Mouse (Mus musculus): Measurements from ENCODE around the gene Pemt. TPM values are rescaled to one million over a fixed set of nuclear protein-coding genes. Genes with fewer than 3 reads are reported as not detected.

Gene Pemt
- total and polyA plus RNA-seq, 3 experiments: 6.9 to 10.5 (median 7.8) TPM

DNA sequence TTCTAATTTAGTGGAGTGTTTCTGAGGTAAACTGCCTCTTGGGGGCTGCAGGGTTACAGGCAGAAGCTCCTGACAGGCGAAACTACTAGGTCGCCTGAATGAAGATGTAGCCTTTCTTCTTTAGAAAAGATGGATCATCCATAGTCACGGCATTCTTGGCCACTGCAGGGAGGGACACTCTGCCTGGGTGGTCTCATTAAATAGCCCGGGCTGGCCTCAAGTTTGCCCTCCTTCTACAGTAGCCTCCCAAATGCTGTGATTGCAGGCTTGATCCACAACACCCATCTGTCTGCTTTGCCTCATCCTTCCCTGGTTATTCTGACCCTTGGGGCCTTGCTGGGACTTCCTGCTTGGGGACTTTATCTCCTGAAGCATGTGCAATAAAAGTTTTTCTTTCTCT, 116.3 kb downstream of the Pemt start:
- H3K9me3 ChIP-seq (replicated peaks; ENCODE audit: low read length): no peaks in the 10 kb centered on the region
- no peak for DNase-seq (ENCODE audit: extremely low read depth)
- TF ChIP-seq RAD21 (IDR thresholded peaks at IDR 0.05; ENCODE audit: low read depth, low read length): no peak
- no peak for TF ChIP-seq SIN3A (IDR thresholded peaks at IDR 0.05; ENCODE audit: low read length)
- no peak for TF ChIP-seq NRF1 (IDR thresholded peaks at IDR 0.05; ENCODE audit: low read depth, low read length)
- no peak for TF ChIP-seq MXI1 (IDR thresholded peaks at IDR 0.05; ENCODE audit: low read depth, low read length)
- no peak for TF ChIP-seq USF2 (conservative IDR thresholded peaks at IDR 0.05; ENCODE audit: low read depth, low read length)
- no peak for TF ChIP-seq CTCF (conservative IDR thresholded peaks at IDR 0.05 in 1 of 2, IDR thresholded peaks at IDR 0.05 in 1 of 2; ENCODE audit: low read depth in 2 of 2, low read length in 2 of 2)
- no peak for TF ChIP-seq GABPA (IDR thresholded peaks at IDR 0.05; ENCODE audit: insufficient replicate concordance, low read depth, low read length)
- TF ChIP-seq ZNF384 (IDR thresholded peaks at IDR 0.05; ENCODE audit: low read depth, low read length): no peak
- TF ChIP-seq TCF12 (IDR thresholded peaks at IDR 0.05; ENCODE audit: low read depth, low read length): no peak
- no peak for TF ChIP-seq SMC3 (IDR thresholded peaks at IDR 0.05; ENCODE audit: low read depth, low read length)
- TF ChIP-seq RCOR1 (conservative IDR thresholded peaks at IDR 0.05; ENCODE audit: low read depth, low read length): no peak
- TF ChIP-seq CHD1 (IDR thresholded peaks at IDR 0.05; ENCODE audit: low read depth, low read length): no peak
- no peak for TF ChIP-seq JUND (conservative IDR thresholded peaks at IDR 0.05; ENCODE audit: low read depth, low read length)
- TF ChIP-seq ZC3H11A (IDR thresholded peaks at IDR 0.05; ENCODE audit: low read depth, low read length): no peak
- no peak for TF ChIP-seq ZMIZ1 (IDR thresholded peaks at IDR 0.05; ENCODE audit: low read depth, low read length)
- H3K4me2 ChIP-seq (ENCODE audit: insufficient read depth, low read depth, poor library complexity, severe bottlenecking): no peak overlapping the region
- in situ Hi-C loops (cut with MboI; ENCODE audit: low pct_ligation_motif_present, low pct_unique_long_range_greater_than_20kb, low sequenced_read_pairs): no loop called here
- H3K4me3 ChIP-seq (replicated peaks in 1 of 3; ENCODE audit: low read depth in 2 of 3, low read length in 2 of 3, poor library complexity in 1 of 3): no peak overlapping the region
- peaks cover 44% of the 10 kb centered on the region for H3K27me3 ChIP-seq (replicated peaks)
- no peaks in the 10 kb centered on the region for H3K36me3 ChIP-seq (replicated peaks in 1 of 2; ENCODE audit: control insufficient read depth in 1 of 2, insufficient read depth in 1 of 2, low read length in 1 of 2)
- peaks cover 7 to 24% of the 10 kb centered on the region in 2 experiments for H3K4me1 ChIP-seq (ENCODE audit: control insufficient read depth in 1 of 2, insufficient read depth in 2 of 2)
- dilution Hi-C loops (cut with MboI; ENCODE audit: extremely low pct_ligation_motif_present, extremely low pct_unique_long_range_greater_than_20kb, low sequenced_read_pairs): no loop called here
- H3K79me2 ChIP-seq (replicated peaks; ENCODE audit: control insufficient read depth, extremely low read depth, insufficient read depth, poor library complexity, severe bottlenecking): no peaks in the 10 kb centered on the region
- no peak overlapping the region for H3K9ac ChIP-seq (ENCODE audit: insufficient read depth, low read depth)
- no peak overlapping the region for H3K27ac ChIP-seq (ENCODE audit: insufficient read depth, low read depth)

DNA sequence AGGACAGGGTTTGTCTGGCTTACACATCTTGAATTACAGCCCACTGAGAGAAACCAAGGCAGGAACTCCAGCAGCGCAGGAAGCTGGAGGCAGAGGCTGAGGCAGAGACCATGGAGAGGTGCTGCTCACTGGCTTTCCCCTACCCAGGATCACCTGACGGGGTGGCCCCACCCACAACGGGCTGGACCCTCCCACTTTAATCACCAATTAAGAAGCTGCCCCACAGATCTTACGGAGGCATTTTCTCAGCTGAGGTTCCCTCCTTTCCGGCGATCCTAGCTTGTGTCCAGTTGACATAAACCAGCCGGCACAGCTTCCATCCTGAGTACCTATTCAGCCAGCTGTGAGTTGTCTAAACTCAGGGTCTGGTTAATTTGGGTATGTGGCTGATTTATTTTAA, 125.0 kb downstream of the Pemt start:
- no peaks in the 10 kb centered on the region for H3K36me3 ChIP-seq (replicated peaks in 1 of 2; ENCODE audit: control insufficient read depth in 1 of 2, insufficient read depth in 1 of 2, low read length in 1 of 2)
- dilution Hi-C loops (cut with MboI; ENCODE audit: extremely low pct_ligation_motif_present, extremely low pct_unique_long_range_greater_than_20kb, low sequenced_read_pairs) (no loop called here), in situ Hi-C loops (cut with MboI; ENCODE audit: low pct_ligation_motif_present, low pct_unique_long_range_greater_than_20kb, low sequenced_read_pairs) (no loop called here)
- no peak overlapping the region for H3K27ac ChIP-seq (ENCODE audit: insufficient read depth, low read depth)
- H3K9me3 ChIP-seq (replicated peaks; ENCODE audit: low read length): no peaks in the 10 kb centered on the region
- H3K9ac ChIP-seq (ENCODE audit: insufficient read depth, low read depth): no peak overlapping the region
- H3K4me1 ChIP-seq (ENCODE audit: control insufficient read depth in 1 of 2, insufficient read depth in 2 of 2): peaks cover 0 to 3% of the 10 kb centered on the region in 2 experiments; a peak in 2 of 4 replicates
- TF ChIP-seq CTCF (conservative IDR thresholded peaks at IDR 0.05 in 1 of 2, IDR thresholded peaks at IDR 0.05 in 1 of 2; ENCODE audit: low read depth in 2 of 2, low read length in 2 of 2): no peak
- TF ChIP-seq ZNF384 (IDR thresholded peaks at IDR 0.05; ENCODE audit: low read depth, low read length): no peak
- TF ChIP-seq PAX5 (IDR thresholded peaks at IDR 0.05; ENCODE audit: low read length): no peak
- no peak for TF ChIP-seq POLR2A (IDR thresholded peaks at IDR 0.05; ENCODE audit: low read depth, low read length)
- peaks cover 12% of the 10 kb centered on the region for H3K27me3 ChIP-seq (replicated peaks)
- DNase-seq (ENCODE audit: extremely low read depth): no peak
- no peak overlapping the region for H3K4me3 ChIP-seq (replicated peaks in 1 of 3; ENCODE audit: low read depth in 2 of 3, low read length in 2 of 3, poor library complexity in 1 of 3)
- H3K79me2 ChIP-seq (replicated peaks; ENCODE audit: control insufficient read depth, extremely low read depth, insufficient read depth, poor library complexity, severe bottlenecking): no peaks in the 10 kb centered on the region
- H3K4me2 ChIP-seq (ENCODE audit: insufficient read depth, low read depth, poor library complexity, severe bottlenecking): 0 out of 2 replicates have a peak overlapping the region, but pooled peaks have one; percentile 18

Other genes with a start within 250 kb of the Pemt start
- gene Flcn, start 236.5 kb downstream of the Pemt start, total RNA-seq (2012; rRNA removed): 36.1 and 37.2 TPM in 2 replicates
- 28.7 and 31.7 TPM in 2 replicates for gene Flcn, start 236.5 kb downstream of the Pemt start, total RNA-seq (2014; rRNA removed)
- 31.1 and 35.1 TPM in 2 replicates for gene Flcn, start 236.5 kb downstream of the Pemt start, polyA plus RNA-seq (2012; ENCODE audit: insufficient read length, low read depth)
- 23.1 and 24.3 TPM in 2 replicates for gene Nt5m, start 207.0 kb downstream of the Pemt start, total RNA-seq (2012; rRNA removed)
- gene Nt5m, start 207.0 kb downstream of the Pemt start, total RNA-seq (2014; rRNA removed): 24.6 and 25.7 TPM in 2 replicates
- gene Nt5m, start 207.0 kb downstream of the Pemt start, polyA plus RNA-seq (2012; ENCODE audit: insufficient read length, low read depth): 16.4 and 22.3 TPM in 2 replicates
- 128 and 140 TPM in 2 replicates for gene Cops3, start 206.7 kb downstream of the Pemt start, total RNA-seq (2012; rRNA removed)
- 317 and 374 TPM in 2 replicates for gene Cops3, start 206.7 kb downstream of the Pemt start, total RNA-seq (2014; rRNA removed)
- gene Cops3, start 206.7 kb downstream of the Pemt start, polyA plus RNA-seq (2012; ENCODE audit: insufficient read length, low read depth): 248 and 267 TPM in 2 replicates
- gene Med9, start 98.3 kb downstream of the Pemt start, total RNA-seq (2012; rRNA removed): 32.9 and 35.5 TPM in 2 replicates
- gene Med9, start 98.3 kb downstream of the Pemt start, total RNA-seq (2014; rRNA removed): 36.8 and 43.3 TPM in 2 replicates
- gene Med9, start 98.3 kb downstream of the Pemt start, polyA plus RNA-seq (2012; ENCODE audit: insufficient read length, low read depth): 35.1 and 41.6 TPM in 2 replicates
- 0.17 and 0.30 TPM in 2 replicates for gene Rasd1, start 81.5 kb downstream of the Pemt start, total RNA-seq (2012; rRNA removed)
- gene Rasd1, start 81.5 kb downstream of the Pemt start, total RNA-seq (2014; rRNA removed): 0.13 and 0.14 TPM in 2 replicates
- 0.15 TPM in 1 of 2 replicates, not detected in the other for gene Rasd1, start 81.5 kb downstream of the Pemt start, polyA plus RNA-seq (2012; ENCODE audit: insufficient read length, low read depth)
- gene Rai1, start 58.5 kb upstream of the Pemt start, total RNA-seq (2012; rRNA removed): 15.4 and 15.5 TPM in 2 replicates
- 6.5 and 6.6 TPM in 2 replicates for gene Rai1, start 58.5 kb upstream of the Pemt start, total RNA-seq (2014; rRNA removed)
- gene Rai1, start 58.5 kb upstream of the Pemt start, polyA plus RNA-seq (2012; ENCODE audit: insufficient read length, low read depth): 19.1 and 22.6 TPM in 2 replicates
- 126 and 129 TPM in 2 replicates for gene Srebf1, start 176.1 kb upstream of the Pemt start, total RNA-seq (2012; rRNA removed)
- 68.7 and 69.8 TPM in 2 replicates for gene Srebf1, start 176.1 kb upstream of the Pemt start, total RNA-seq (2014; rRNA removed)
- 120 and 142 TPM in 2 replicates for gene Srebf1, start 176.1 kb upstream of the Pemt start, polyA plus RNA-seq (2012; ENCODE audit: insufficient read length, low read depth)

Data from CH12.LX (cell line).